Mouse (Mus musculus) thymus, postnatal 36 days (tissue): ENCODE measurements around the gene Zfp687.
"Not testable (repeated sequence)": the region's sequence is repeated elsewhere in the genome, so short reads cannot be mapped to it uniquely, and the experiment has no call there.

Experiments used
- DNase-seq, 2 experiments: peaks; one replicate each; pipeline ENCODE4 v3.0.0; 2022; ENCODE audit warnings: mixed read lengths in 2 of 2

The Zfp687 gene

GRCm38 (mm10) chr3:95015337-95015872 lies at the start of gene Zfp687:
TSS of gene Zfp687 (minus strand) at chr3:95015448.
- DNase-seq: peak; percentile 99

DNA sequence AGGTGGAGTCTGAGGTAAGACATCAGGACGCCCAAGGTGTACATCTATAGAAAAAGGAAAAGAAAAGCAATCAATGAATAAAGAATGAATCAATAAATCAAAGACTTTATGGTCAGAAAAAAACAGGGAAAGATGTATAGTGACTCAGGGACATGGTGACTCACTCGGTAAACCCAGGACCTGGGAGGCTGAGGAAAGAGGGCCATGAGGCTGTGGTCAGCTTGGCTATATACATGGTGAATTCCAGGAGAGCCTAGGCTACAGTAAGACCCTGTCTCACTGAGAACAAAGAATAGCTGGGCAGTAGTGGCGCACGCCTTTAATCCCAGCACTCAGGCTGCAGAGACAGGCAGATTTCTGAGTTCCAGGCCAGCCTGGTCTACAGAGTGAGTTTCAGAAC lies 48.5 kb upstream of the Zfp687 start:
- no peak for DNase-seq

DNA sequence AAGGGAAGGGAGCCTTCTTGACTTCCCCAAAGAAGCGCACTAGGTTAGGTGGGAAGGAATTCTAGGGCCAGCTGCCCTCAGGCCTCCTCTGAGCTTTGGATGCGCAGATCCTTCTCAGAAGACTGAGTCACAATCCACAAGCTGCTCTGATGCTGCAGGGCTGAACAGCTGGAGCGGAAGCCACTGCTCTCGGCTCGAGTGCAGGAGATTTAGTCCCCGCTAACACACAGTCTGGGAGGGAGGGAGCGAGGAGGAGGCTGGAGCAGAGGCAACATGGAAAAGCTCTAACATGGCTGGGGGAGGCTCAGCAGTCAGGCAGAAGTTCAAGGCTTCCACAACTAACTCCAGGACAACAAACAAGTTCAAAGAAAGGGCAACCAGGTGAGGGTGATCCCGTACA lies 42.8 kb upstream of the Zfp687 start:
- no peak for DNase-seq

DNA sequence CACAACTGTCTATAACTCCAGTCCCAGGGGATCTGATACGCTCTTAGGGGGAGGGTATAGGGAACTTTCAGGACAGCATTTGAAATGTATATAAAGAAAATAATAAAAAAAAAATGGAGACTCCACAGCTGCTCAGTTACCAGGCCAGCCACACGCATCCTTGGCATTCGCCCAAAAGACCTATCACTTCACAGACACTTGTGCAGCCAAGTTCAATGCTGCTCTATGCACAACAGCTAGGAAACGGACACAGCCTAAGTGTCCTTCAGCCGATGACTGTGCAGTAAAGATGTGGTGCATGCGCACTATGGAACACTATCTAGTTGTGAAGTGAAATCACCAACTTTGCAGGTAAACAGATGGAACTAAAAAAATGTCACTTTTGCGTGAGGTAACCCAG lies 41.0 kb upstream of the Zfp687 start:
- DNase-seq: no peak

DNA sequence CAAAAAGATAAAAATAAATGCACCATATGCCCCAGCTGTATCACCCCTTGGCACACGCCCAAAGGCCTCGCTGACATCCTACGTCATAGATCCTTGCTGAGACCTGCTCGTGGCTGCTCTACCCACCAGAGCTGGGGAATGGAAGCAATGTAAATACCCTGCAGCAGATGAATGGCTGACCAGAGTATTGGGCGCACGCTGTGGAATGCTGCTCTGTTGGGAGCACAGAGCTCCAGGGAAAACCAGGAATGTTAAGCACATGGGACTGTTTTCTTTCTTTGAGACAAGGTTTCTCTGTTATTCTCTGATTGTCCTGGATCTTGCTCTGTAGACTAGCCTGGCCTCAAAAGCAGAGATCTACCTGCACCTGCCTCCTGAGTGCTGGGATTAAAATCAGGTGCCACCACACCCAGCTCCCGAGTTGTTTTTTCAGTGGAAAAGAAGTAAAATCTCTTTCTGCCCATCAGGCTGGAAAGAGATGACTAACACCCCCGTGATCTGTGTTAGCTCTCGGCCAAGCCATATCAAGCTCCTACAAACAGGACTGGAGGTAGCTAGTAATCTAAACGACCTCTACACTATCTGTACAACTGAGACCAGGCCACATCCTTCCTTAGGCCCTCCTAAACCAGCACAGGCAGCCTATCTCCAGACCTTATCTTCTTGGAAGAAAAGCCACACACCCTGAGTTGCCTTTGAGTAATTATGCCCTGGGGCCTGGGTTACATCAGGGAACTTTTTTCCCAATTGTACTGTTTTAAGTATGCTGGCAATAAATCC lies 39.4 kb upstream of the Zfp687 start:
- DNase-seq: no peak

- no peak for DNase-seq
Measured at GRCm38 (mm10) chr3:95053701-95054100, 38.5 kb upstream of the Zfp687 start.

- DNase-seq: peak in 1 of 2 experiments; percentile 16
Measured at GRCm38 (mm10) chr3:95052959-95053358, 37.7 kb upstream of the Zfp687 start.

- DNase-seq: no peak
Measured at GRCm38 (mm10) chr3:95047914-95048313, 32.7 kb upstream of the Zfp687 start.

DNA sequence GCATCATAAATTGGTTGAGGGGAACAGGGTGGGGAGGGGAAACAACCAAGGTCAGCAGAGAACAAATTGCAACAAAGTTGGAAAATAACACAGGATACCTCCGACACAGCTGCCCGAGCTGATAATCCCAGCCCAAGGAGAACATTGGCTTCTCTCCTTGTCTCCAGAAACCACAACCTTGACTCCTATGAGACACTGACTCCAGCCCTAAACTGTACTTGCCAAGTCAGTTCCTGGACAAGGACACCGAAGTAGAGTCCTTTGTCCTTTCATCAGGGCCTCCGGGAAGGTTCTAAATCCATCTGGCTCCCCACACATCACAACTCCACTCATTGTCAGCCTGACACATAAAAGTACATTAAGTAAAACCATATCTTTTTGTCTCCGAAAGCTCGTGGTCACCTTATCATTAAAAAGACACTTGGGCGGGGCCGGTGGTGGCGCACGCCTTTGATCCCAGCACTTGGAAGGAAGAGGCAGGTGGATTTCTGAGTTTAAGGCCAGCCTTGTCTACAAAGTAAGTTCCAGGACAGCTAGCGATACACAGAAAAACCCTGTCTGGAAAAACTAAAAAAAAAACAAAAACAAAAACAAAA lies 31.3 kb upstream of the Zfp687 start:
- DNase-seq: no peak

- DNase-seq: no peak
Measured at GRCm38 (mm10) chr3:95043251-95043650, 28.0 kb upstream of the Zfp687 start.

GRCm38 (mm10) chr3:95042838-95043229 lies 27.6 kb upstream of the Zfp687 start:
- no peak for DNase-seq

GRCm38 (mm10) chr3:95042166-95042837 lies 27.1 kb upstream of the Zfp687 start, which contains the start of gene Psmd4:
TSS of gene Psmd4 (minus strand) at chr3:95042614.
- DNase-seq: peak; percentile 97 to 98

DNA sequence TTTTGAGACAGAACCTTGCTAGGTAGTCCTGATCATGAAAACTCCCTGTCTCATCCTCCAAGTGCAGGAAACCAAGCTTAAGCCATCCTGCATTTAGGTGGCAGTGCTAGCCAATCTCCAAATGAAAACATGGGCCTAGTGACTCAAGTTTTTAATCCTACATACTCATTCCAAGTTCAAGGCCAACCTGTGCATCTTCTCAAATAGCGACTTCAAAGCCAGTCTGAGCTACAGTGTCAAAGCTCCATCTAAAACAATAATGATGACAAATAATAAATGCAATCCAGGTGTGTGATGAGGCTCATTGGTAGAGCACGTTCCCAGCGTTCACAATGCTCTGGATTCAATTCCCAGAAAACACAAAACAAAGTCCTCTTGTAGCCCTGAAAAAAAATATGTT lies 26.4 kb upstream of the Zfp687 start:
- DNase-seq: no peak

DNA sequence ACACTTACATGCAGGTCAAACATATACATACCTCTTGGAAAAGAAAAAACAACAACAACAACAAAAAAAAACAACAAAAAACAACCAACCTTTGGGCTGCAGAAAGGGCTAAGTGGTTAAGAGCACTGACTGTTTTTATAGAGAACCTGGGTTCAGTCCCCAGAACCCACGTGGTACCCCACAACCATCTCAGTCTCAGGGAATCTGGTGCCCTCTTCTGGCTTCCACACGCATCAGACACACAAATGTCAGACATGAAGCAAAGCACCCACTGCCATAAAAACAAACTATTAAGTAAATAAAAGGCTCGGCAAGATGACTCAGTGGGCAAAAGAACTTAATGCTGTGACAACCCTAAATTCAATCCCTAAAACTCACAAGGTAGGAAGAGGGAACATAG lies 14.7 kb upstream of the Zfp687 start:
- peak; percentile 27 to 35 for DNase-seq

DNA sequence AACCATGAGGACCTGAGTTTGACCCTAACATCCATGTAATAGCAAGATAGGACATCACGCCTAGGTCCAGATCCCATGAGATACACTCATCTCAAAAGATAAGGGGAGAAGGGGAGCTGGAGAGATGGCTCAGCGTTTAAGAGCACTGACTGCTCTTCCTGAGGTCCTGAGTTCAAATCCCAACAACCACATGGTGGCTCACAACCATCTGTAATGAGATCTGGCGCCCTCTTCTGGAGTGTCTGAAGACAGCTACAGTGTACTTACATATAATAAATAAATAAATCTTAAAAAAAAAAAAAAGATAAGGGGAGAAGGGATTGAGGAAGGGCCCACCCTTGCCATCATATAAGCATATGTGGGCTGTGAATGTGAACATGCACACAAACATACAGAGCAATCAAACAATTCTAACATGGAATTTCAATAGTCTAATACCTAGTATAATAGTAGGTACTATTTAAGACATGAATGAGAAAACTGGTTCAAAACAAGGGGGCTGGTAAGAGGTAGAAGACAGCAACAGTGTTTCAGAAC lies 14.1 kb upstream of the Zfp687 start:
- DNase-seq: not testable (repeated sequence)

GRCm38 (mm10) chr3:95028603-95029002 lies 13.4 kb upstream of the Zfp687 start:
- no peak for DNase-seq

- peak; percentile 61 to 83 for DNase-seq
Measured at GRCm38 (mm10) chr3:95027701-95028100, 12.5 kb upstream of the Zfp687 start.

DNA sequence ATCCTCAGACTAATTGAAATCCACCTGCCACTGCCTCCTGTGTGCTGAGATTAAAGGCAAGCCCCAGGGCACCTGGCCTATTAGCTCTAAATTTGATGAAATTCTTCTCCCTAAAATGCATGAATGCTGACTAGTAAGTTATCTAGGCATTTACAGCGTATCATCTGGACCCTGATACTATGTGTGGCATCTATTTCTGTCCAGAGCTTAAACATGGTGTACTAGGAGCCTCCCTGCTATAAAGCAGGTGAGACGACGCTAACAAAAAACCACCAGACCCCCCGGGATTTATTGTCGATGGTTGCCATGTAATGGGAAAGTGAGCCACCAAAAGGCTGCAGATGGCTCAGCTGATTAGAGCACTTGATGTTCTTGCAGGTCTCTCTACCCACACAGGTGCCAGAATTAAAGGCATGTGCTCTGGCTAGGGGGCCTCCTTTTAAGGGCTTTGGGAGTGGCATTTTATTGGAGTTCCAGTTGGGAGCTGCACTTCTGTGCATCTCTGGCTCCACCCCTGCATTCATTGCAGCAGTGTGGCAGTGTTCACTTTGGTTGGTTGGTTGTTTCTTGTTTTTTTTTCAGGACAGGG lies 11.9 kb upstream of the Zfp687 start:
- peak in 1 of 2 experiments; percentile 13 for DNase-seq

- DNase-seq: no peak
Measured at GRCm38 (mm10) chr3:95025202-95025601, 10.0 kb upstream of the Zfp687 start.

- no peak for DNase-seq
Measured at GRCm38 (mm10) chr3:95024551-95024950, 9.3 kb upstream of the Zfp687 start.

DNA sequence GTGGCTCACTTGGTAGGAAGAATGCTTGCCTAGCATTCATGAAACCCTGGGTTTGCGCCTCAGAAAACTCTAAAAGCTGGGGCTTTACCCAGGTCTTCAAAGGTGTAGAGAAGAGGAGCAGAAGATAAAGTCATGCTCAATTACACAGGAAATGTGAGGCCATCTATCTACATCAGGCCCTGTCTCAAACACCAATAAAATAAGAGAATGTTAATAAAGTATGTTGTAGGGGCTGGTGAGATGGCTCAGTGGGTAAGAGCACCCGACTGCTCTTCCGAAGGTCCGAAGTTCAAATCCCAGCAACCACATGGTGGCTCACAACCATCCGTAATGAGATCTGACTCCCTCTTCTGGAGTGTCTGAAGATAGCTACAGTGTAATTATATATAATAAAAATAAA lies 5.7 kb upstream of the Zfp687 start:
- not testable (repeated sequence) for DNase-seq

- DNase-seq: no peak
Measured at GRCm38 (mm10) chr3:95018741-95019140, 3.5 kb upstream of the Zfp687 start.

DNA sequence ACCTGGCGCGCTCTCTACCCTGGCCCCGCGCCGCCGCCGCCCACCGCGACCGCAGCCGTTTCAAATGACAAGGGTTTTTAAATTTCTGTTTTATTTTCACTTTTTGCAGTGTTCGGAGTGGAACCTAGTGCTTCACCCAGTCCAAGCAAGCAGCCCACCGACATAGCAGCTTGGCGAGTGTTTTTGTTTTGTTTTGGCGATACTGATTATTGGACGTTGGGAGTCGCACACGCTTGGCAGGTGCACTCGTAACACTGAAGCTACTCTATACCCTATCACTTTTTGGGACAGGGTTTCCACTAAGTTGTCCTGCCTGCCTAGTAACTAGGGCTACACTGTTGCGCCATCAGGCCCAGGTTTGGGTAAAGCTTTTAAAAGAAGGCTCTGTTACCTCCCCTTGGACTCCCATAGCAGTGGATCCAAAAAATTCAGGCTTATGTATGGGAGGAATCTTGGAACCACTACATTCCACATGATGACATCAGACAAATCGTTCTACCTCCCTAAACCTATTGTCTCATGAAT lies 1.3 kb upstream of the Zfp687 start:
- no peak for DNase-seq
